Mouse (Mus musculus) myocyte (in vitro differentiated cells): ENCODE data around the gene Olfr455.

Source experiments
- CEBPB ChIP-seq: IDR thresholded peaks from 2 replicates; pipeline ENCODE4 v1.6.1; 2011; ENCODE audit warnings: mild to moderate bottlenecking, moderate library complexity; ENCODE audit not compliant: poor library complexity, insufficient read depth, severe bottlenecking
- E2F4 ChIP-seq: IDR thresholded peaks from one replicate; pipeline ENCODE4 v1.6.1; 2011; ENCODE audit warnings: mild to moderate bottlenecking, control low read depth, moderate library complexity; ENCODE audit not compliant: insufficient read depth
- MAX ChIP-seq: IDR thresholded peaks from one replicate; pipeline ENCODE4 v1.6.1; 2011; ENCODE audit warnings: low read depth, mild to moderate bottlenecking, control low read depth
- MYOG ChIP-seq, 3 experiments: IDR thresholded peaks; one replicate each; pipeline ENCODE4 v1.6.1; 2011; ENCODE audit warnings: control low read depth in 2 of 3, low read depth in 2 of 3, mild to moderate bottlenecking in 2 of 3; ENCODE audit not compliant: insufficient read length in 2 of 3, control insufficient read depth in 1 of 3, insufficient read depth in 1 of 3
- POLR2A ChIP-seq: IDR thresholded peaks from one replicate; pipeline ENCODE4 v1.6.1; 2011; ENCODE audit warnings: low read depth, mild to moderate bottlenecking, control low read depth, moderate library complexity; ENCODE audit not compliant: insufficient read length
- TCF12 ChIP-seq: IDR thresholded peaks from one replicate; pipeline ENCODE4 v1.6.1; 2011; ENCODE audit warnings: mild to moderate bottlenecking, control low read depth; ENCODE audit not compliant: poor library complexity, insufficient read depth, severe bottlenecking

DNA sequence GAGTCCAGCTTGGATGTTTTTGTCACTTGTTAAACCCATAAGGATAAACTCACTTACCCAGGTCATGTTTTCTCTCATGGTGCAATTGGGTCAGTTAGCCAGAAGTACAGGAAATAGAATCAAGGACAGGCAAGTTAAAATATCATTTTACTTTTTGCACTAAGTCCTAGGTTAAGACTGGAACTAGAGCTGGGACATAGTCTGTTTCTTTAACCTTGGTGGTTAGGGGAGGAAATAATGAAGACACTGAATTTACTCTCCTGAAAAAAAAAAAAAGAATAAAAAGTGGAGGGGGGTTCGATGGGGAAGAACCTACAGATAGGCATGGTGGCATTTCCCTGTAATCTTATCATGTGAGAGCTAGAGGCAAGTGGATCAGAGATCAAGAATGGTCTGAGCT lies 60.3 kb downstream of the Olfr455 start, which contains the start of gene Olfr456:
- no peak for TF ChIP-seq E2F4
- no peak for TF ChIP-seq POLR2A
- no peak for TF ChIP-seq MYOG (IDR thresholded peaks at IDR 0.05; ENCODE audit: control insufficient read depth in 1 of 3, insufficient read depth in 1 of 3, insufficient read length in 2 of 3, low read depth in 2 of 3)
- no peak for TF ChIP-seq MAX
- TF ChIP-seq TCF12 = no peak
- no peak for TF ChIP-seq CEBPB
